Mouse (Mus musculus) lung, embryonic 14.5 days (tissue): ENCODE measurements at regions not wholly inside any gene's neighbourhood (a gene's known extent, or its start where the extent isn't known, plus 50 kb on each side); places are given as distances from the start of the nearest gene placed in this dataset.

Source experiments
- ATAC-seq: fragments of 200-750 bp; cut with Nextera tagmentation; 2 replicates; pipeline ENCODE4 v1.8.0; 2017; ENCODE audit warnings: mild to moderate bottlenecking, moderate TSS enrichment, moderate library complexity; ENCODE audit not compliant: insufficient read depth
- DNase-seq: peaks from one replicate; pipeline ENCODE4 v3.0.0-alpha.2; 2015
- H3K27ac ChIP-seq: fragments of 300-500 bp; sonication (generic); 2 replicates; pipeline ENCODE4 v1.5.1; 2014; ENCODE audit warnings: low read depth, mild to moderate bottlenecking, moderate library complexity
- H3K27me3 ChIP-seq: fragments of 300-500 bp; sonication (generic); 2 replicates; pipeline ENCODE4 v1.6.1; 2014; ENCODE audit warnings: low read length, control low read depth; ENCODE audit not compliant: insufficient read depth
- H3K36me3 ChIP-seq: fragments of 300-500 bp; sonication (generic); 2 replicates; pipeline ENCODE4 v1.6.1; 2014; ENCODE audit warnings: control low read depth; ENCODE audit not compliant: insufficient read depth
- H3K4me1 ChIP-seq: fragments of 300-500 bp; sonication (generic); 2 replicates; pipeline ENCODE4 v1.6.1; 2014; ENCODE audit warnings: antibody characterized with exemption, control low read depth; ENCODE audit not compliant: insufficient read depth
- H3K4me2 ChIP-seq: fragments of 300-500 bp; sonication (generic); 2 replicates; pipeline ENCODE4 v1.6.1; 2014; ENCODE audit warnings: mild to moderate bottlenecking
- H3K4me3 ChIP-seq: fragments of 300-500 bp; sonication (generic); 2 replicates; pipeline ENCODE4 v1.5.1; 2014; ENCODE audit warnings: low read depth, low read length
- H3K9ac ChIP-seq: fragments of 300-500 bp; sonication (generic); 2 replicates; pipeline ENCODE4 v1.6.1; 2014
- H3K9me3 ChIP-seq: fragments of 300-500 bp; sonication (generic); 2 replicates; pipeline ENCODE4 v1.6.1; 2016; ENCODE audit warnings: low read depth, low read length, control low read depth
- CTCF ChIP-seq: IDR thresholded peaks from 2 replicates; pipeline ENCODE4 v1.5.1; 2016; ENCODE audit warnings: antibody characterized with exemption, low read depth
- WGBS: fragments of 180-500 bp; shearing (Covaris S2); extraction: QIAGEN DNeasy Blood & Tissue Kit; methylation state at CpG from one replicate; pipeline ENCODE4 v1.1.7; 2014; 5-methylcytosine and 5-hydroxymethylcytosine counted together

DNA sequence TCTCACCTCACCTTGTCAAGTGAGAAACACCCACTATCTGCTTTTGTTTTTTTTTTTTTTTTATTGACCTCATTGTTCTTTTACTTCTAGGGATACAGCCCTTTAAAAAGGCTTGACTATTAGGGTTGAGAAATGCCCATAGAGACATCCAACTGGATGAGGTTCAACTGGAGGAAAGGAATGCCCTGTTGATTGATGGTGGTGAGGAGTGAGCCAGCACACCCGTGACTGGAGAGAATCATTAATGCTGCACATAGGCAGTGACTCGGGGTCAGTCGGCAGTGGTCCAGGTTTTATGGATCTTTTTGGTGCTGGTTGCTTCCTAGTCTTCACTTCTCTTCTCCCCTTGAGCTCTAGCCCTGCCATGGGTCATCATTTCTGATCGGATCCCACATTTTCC, 82.9 kb upstream of the Cryz start:
- H3K4me2 ChIP-seq, result no peak overlapping the region
- H3K27ac ChIP-seq, result no peak overlapping the region
- WGBS, result 51% methylated on average over 4 of the region's 4 CpGs
- H3K4me3 ChIP-seq, result no peak overlapping the region
- no peak for TF ChIP-seq CTCF
- ATAC-seq (peak; percentile 69), DNase-seq (peak; percentile 62)
- H3K36me3 ChIP-seq, result no peaks in the 10 kb centered on the region
- no peaks in the 10 kb centered on the region for H3K27me3 ChIP-seq
- H3K9ac ChIP-seq, result no peak overlapping the region
- no peaks in the 10 kb centered on the region for H3K4me1 ChIP-seq
- H3K9me3 ChIP-seq, result no peaks in the 10 kb centered on the region

DNA sequence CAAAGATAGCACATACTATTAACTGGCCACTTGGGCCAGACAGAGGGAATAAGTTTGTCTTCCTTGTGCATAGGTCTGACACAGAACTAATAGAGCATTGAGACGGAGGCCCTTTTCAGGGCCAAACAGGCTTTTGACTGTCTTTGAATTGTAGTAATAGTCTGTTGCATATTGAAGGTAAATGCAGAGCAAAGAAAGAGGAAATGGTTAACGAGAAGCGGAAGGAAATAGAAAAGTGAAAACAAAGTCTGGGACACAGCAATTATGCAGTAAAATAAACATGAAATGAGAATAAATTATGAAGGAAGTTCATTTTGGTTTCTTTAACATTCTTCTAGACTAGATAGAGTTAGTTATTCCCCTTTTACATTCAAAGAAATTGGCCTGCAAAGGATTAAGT, 86.4 kb upstream of the Cryz start:
- H3K4me2 ChIP-seq, result no peak overlapping the region
- no peak for ATAC-seq
- H3K27me3 ChIP-seq, result no peaks in the 10 kb centered on the region
- no peak for TF ChIP-seq CTCF
- no peak overlapping the region for H3K27ac ChIP-seq
- no peaks in the 10 kb centered on the region for H3K36me3 ChIP-seq
- no peaks in the 10 kb centered on the region for H3K4me1 ChIP-seq
- H3K9me3 ChIP-seq, result no peaks in the 10 kb centered on the region
- DNase-seq, result no peak
- WGBS, result 71% methylated on average over 3 of the region's 3 CpGs
- no peak overlapping the region for H3K9ac ChIP-seq
- no peak overlapping the region for H3K4me3 ChIP-seq

GRCm38 (mm10) chr3:154509394-154509793, 87.1 kb upstream of the Cryz start:
- 71% methylated on average over 6 of the region's 6 CpGs for WGBS
- DNase-seq (no peak), ATAC-seq (no peak)
- no peak overlapping the region for H3K4me3 ChIP-seq
- no peak overlapping the region for H3K27ac ChIP-seq
- no peaks in the 10 kb centered on the region for H3K4me1 ChIP-seq
- H3K9me3 ChIP-seq, result no peaks in the 10 kb centered on the region
- no peak overlapping the region for H3K9ac ChIP-seq
- H3K4me2 ChIP-seq, result no peak overlapping the region
- no peaks in the 10 kb centered on the region for H3K36me3 ChIP-seq
- H3K27me3 ChIP-seq, result no peaks in the 10 kb centered on the region
- TF ChIP-seq CTCF, result no peak

DNA sequence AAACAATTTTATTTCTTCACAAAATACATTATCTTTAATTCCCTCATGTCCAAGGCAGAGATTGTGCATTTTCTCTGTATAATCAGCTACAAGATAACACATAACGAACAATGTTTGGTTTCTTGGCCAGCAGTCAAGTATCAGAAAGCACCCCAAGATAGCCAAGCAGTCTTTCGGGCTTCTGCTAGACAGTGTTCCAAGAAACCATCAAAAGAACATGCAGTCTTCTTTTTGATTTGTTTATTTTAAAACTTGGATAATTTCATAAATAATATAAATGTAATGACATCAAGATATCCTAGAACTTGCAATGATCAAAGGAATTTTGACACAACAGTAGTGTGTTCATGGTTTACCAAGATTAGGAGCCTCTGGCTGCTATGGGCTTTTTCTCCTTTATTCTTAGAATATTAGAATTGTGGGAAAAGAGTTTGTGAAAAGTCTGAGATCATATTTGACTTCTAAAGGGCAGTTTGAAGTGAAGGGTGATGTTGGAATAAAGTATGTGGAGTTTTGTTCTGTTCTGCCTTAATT, 103.1 kb upstream of the Cryz start:
- Histone ChIP-seq H3K36me3 (no peaks in the 10 kb centered on the region), H3K9ac (no peak overlapping the region), H3K4me3 (no peak overlapping the region), H3K27me3 (no peaks in the 10 kb centered on the region), H3K27ac (no peak overlapping the region), H3K4me1 (no peaks in the 10 kb centered on the region), H3K9me3 (no peaks in the 10 kb centered on the region), H3K4me2 (no peak overlapping the region)
- no peak for TF ChIP-seq CTCF
- ATAC-seq (peak; percentile 89), DNase-seq (peak; percentile 81)
- 32% methylated on average over 2 of the region's 2 CpGs for WGBS

DNA sequence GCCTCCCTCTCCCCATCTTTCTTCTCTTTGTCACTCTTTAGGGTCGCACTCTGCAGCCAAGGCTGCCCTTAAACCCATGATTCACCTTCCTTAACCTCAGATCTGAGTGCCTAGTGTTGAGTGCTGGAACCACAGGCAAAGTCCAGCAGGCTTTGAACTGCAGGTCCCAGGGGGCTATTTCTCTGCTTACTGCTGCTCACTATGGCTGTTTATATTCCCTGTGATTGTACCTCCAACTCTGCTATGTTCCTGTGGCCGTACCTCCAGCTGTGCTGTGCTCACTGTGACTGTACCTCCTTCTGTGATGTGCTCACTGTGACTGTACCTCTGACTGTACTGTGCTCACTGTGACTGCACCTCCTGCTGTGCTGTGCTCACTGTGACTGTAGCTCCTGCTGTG, 124.1 kb upstream of the Cryz start:
- DNase-seq (no peak), ATAC-seq (no peak)
- H3K4me1 ChIP-seq, result no peaks in the 10 kb centered on the region
- no peak overlapping the region for H3K4me2 ChIP-seq
- no peak overlapping the region for H3K4me3 ChIP-seq
- no peaks in the 10 kb centered on the region for H3K36me3 ChIP-seq
- no peak overlapping the region for H3K9ac ChIP-seq
- H3K27me3 ChIP-seq, result no peaks in the 10 kb centered on the region
- H3K9me3 ChIP-seq, result no peaks in the 10 kb centered on the region
- no peak for TF ChIP-seq CTCF
- WGBS, result 75% methylated on average over 2 of the region's 2 CpGs
- H3K27ac ChIP-seq, result no peak overlapping the region

DNA sequence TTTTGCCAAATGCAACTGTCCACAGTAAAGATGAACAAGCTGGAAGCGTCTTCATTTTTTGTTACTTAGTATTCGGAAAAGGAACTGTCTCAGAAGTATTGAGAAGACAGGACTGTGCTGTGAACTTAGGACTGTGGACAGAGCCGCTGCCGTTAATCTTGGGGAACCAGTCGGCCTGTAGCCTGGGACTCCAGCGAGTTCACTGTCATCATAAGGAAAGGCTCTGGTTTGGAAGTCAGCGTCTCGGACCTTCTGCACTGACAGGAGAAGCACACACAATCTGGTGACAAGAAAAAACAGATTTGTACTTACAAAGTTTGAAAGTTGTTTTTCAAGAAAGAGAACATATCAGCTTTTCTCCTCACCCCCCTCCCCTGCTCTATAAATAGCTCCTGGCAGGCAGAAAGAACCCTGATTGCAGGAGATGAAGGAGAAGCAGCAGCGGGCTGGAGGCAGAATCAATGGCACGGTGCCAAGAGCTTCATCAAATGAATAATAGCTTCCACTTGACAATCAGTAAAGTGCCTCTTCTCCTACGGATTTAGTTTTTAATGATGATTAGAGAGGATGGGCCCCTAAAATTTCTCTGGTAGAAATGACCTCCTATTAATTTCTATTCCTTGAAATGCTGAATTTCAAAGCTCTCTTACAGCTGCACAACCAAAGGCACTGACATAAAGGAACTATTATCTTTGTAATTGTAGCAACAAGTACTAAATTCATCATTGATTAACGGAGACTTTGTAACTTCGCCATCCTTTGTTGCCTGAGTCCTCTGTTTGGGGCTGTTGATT, 128.7 kb upstream of the Cryz start:
- H3K4me2 ChIP-seq, result peak overlapping the region; percentile 33
- no peak for TF ChIP-seq CTCF
- WGBS, result 14% methylated on average over 13 of the region's 13 CpGs
- no peaks in the 10 kb centered on the region for H3K27me3 ChIP-seq
- no peaks in the 10 kb centered on the region for H3K4me1 ChIP-seq
- peak overlapping the region; percentile 5 for H3K27ac ChIP-seq
- DNase-seq, result peak; percentile 82
- H3K9me3 ChIP-seq, result no peaks in the 10 kb centered on the region
- H3K36me3 ChIP-seq, result no peaks in the 10 kb centered on the region
- H3K4me3 ChIP-seq, result no peak overlapping the region
- H3K9ac ChIP-seq, result no peak overlapping the region
- ATAC-seq, result peak; percentile 79

DNA sequence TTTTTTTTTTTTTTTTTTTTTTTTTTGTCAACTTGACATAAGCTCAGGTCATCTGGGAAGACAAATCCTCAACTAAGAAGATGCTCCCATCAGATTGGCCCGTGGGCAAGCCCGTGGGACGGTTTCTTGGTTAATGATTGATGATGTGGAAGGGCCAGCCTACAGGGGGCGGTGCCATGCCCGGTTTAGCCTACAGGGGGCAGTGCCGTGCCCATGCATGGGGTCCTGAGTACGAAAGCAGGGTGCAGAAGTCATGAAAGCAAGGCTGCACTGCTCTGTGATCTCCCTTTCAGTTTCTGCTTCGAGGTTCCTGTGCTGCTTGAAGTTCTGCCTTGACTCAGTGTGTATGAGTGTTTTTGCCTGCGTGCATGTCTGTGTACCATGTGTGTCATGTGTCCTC, 127.7 kb upstream of the Lhx8 start:
- WGBS, result 69% methylated on average over 9 of the region's 9 CpGs

More for the DNA sequence above, 127.7 kb upstream of the Lhx8 start:
- no peak overlapping the region for H3K4me2 ChIP-seq
- DNase-seq (no peak), ATAC-seq (no peak)
- no peaks in the 10 kb centered on the region for H3K27me3 ChIP-seq
- H3K9me3 ChIP-seq, result no peaks in the 10 kb centered on the region
- H3K27ac ChIP-seq, result no peak overlapping the region
- no peak overlapping the region for H3K9ac ChIP-seq
- H3K4me1 ChIP-seq, result no peaks in the 10 kb centered on the region
- no peaks in the 10 kb centered on the region for H3K36me3 ChIP-seq
- H3K4me3 ChIP-seq, result no peak overlapping the region
- peak; percentile 18; the same call in 1 of the 2 replicates for TF ChIP-seq CTCF
